Mouse (Mus musculus) midbrain, postnatal 0 days (tissue): ENCODE results near the gene Gimap5. TPM values are rescaled to one million over a fixed set of nuclear protein-coding genes. Genes with fewer than 3 reads are reported as not detected.

Experiments
- ATAC-seq: fragments of 200-750 bp; cut with Nextera tagmentation; 2 replicates; pipeline ENCODE4 v1.8.0; 2017; ENCODE audit warnings: moderate number of reproducible peaks, mild to moderate bottlenecking, moderate TSS enrichment, moderate library complexity; ENCODE audit not compliant: low FRiP score
- DNase-seq: peaks from one replicate; pipeline ENCODE4 v3.0.0-alpha.2; 2015; ENCODE audit warnings: low spot score
- H3K27ac ChIP-seq: fragments of 300-500 bp; sonication (generic); 2 replicates; pipeline ENCODE4 v1.5.1; 2014; ENCODE audit warnings: low read depth, mild to moderate bottlenecking, low read length, mixed read lengths
- H3K27me3 ChIP-seq: fragments of 300-500 bp; sonication (generic); 2 replicates; pipeline ENCODE4 v1.6.1; 2014; ENCODE audit warnings: low read length, control low read depth, mixed read lengths; ENCODE audit not compliant: insufficient read depth
- H3K36me3 ChIP-seq: fragments of 300-500 bp; sonication (generic); 2 replicates; pipeline ENCODE4 v1.6.1; 2014; ENCODE audit warnings: low read length, control low read depth, mixed read lengths; ENCODE audit not compliant: insufficient read depth
- H3K4me1 ChIP-seq: fragments of 300-500 bp; sonication (generic); 2 replicates; pipeline ENCODE4 v1.6.1; 2014; ENCODE audit warnings: mild to moderate bottlenecking, control low read depth, antibody characterized with exemption, low read length, mixed read lengths; ENCODE audit not compliant: insufficient read depth
- H3K4me2 ChIP-seq: fragments of 300-500 bp; sonication (generic); 2 replicates; pipeline ENCODE4 v1.6.1; 2014; ENCODE audit warnings: low read depth, mild to moderate bottlenecking, low read length, mixed read lengths; ENCODE audit not compliant: poor library complexity, severe bottlenecking
- H3K4me3 ChIP-seq: fragments of 300-500 bp; sonication (generic); 2 replicates; pipeline ENCODE4 v1.5.1; 2014; ENCODE audit warnings: low read depth, mild to moderate bottlenecking, low read length, moderate library complexity
- H3K9ac ChIP-seq: fragments of 300-500 bp; sonication (generic); replicated peaks from 2 replicates; pipeline ENCODE4 v1.6.1; 2014; ENCODE audit warnings: mild to moderate bottlenecking, low read length, moderate library complexity, mixed read lengths; ENCODE audit not compliant: poor library complexity, severe bottlenecking
- H3K9me3 ChIP-seq: fragments of 300-500 bp; sonication (generic); 2 replicates; pipeline ENCODE4 v1.6.1; 2016; ENCODE audit warnings: low read length, control low read depth
- CTCF ChIP-seq: IDR thresholded peaks from 2 replicates; pipeline ENCODE4 v1.5.1; 2016; ENCODE audit warnings: antibody characterized with exemption, mild to moderate bottlenecking
- WGBS: fragments of 180-500 bp; shearing (Covaris S2); extraction: QIAGEN DNeasy Blood & Tissue Kit; methylation state at CpG from one replicate; pipeline ENCODE4 v1.1.7; 2014; 5-methylcytosine and 5-hydroxymethylcytosine counted together
- polyA plus RNA-seq: library from polyadenylated mRNA; unstranded; fragments of >200 nt; fragmentation: Nextera tagmentation; extraction: Ambion mirVana; gene quantifications from 2 replicates; pipeline ENCODE4 v1.2.1, GENCODE M21; 2015
- total RNA-seq: library from RNA; depleted of rRNA; stranded (reverse); fragments of >200 nt; gene quantifications from 2 replicates; pipeline ENCODE4 v1.2.3, GENCODE M21; 2014

Gimap5 gene
- total and polyA plus RNA-seq, 2 experiments from 2014 or later, result 0.38 to 1.4 TPM

DNA sequence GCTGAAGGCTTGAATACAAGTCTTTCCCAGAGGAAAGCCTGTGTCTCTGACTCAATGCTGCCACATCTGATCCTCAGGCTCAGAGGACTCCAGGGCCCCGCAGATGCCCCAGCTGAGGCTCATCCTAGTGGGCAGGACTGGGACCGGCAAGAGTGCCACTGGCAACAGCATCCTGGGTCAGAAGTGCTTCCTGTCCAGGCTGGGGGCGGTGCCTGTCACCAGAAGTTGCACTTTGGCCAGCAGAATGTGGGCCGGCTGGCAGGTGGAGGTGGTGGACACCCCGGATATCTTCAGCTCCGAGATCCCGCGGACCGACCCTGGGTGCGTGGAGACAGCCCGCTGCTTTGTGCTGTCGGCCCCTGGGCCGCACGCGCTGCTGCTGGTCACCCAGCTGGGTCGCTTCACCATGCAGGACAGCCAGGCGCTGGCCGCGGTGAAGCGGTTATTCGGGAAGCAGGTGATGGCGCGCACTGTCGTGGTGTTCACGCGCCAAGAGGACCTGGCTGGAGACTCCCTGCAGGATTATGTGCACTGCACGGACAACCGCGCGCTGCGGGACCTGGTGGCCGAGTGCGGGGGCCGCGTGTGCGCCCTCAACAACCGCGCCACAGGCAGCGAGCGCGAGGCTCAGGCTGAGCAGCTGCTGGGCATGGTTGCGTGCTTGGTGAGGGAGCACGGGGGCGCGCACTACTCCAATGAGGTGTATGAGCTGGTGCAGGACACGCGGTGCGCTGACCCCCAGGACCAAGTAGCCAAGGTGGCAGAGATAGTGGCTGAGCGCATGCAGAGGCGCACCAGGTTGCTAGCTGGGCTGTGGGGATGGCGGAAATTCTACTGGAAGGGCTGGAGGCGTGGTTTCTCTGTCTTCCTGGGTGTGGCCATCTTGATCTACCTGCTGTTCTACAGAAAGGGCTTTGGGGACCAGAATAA, 3.3 kb upstream of the Gimap5 start:
- WGBS, result 6% methylated on average over 52 of the region's 52 CpGs
- H3K27me3 ChIP-seq, result no peaks in the 10 kb centered on the region
- H3K9me3 ChIP-seq, result no peaks in the 10 kb centered on the region
- peak overlapping the region; percentile 45 for H3K9ac ChIP-seq
- peak overlapping the region; percentile 73 for H3K4me2 ChIP-seq
- TF ChIP-seq CTCF, result no peak
- H3K36me3 ChIP-seq, result no peaks in the 10 kb centered on the region
- H3K27ac ChIP-seq, result peak overlapping the region; percentile 26; the same call in 1 of the 2 replicates
- DNase-seq, result peak; percentile 12
- ATAC-seq, result peak; percentile 67
- H3K4me1 ChIP-seq, result no peaks in the 10 kb centered on the region
- H3K4me3 ChIP-seq, result peak overlapping the region; percentile 36

DNA sequence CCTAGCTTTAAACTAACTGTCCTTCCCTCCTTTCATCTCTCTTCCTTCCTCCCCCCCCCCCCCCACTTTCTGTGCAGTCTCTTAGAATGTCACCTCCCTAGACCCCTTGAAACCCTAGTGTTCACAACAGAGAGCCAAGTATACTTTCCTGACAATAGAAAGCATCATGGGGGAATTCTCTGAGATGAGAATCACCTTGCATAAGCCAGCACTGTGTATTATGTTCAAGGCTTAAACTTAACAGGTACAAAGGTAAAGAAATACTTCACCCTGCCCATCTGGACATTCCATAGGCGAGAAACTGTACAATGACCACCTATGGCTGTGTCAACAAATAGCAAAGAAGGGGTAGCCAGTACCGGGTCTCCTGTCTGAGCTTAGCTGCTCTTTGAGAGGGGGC, 507 bp upstream of the Gimap5 start:
- no peaks in the 10 kb centered on the region for H3K4me1 ChIP-seq
- no peak for TF ChIP-seq CTCF
- no peaks in the 10 kb centered on the region for H3K27me3 ChIP-seq
- WGBS, result 72% methylated on average over 2 of the region's 2 CpGs
- H3K27ac ChIP-seq, result no peak overlapping the region
- H3K4me3 ChIP-seq, result no peak overlapping the region
- no peaks in the 10 kb centered on the region for H3K9me3 ChIP-seq
- H3K4me2 ChIP-seq, result no peak overlapping the region
- no peak overlapping the region for H3K9ac ChIP-seq
- no peaks in the 10 kb centered on the region for H3K36me3 ChIP-seq
- no peak for ATAC-seq
- no peak for DNase-seq

DNA sequence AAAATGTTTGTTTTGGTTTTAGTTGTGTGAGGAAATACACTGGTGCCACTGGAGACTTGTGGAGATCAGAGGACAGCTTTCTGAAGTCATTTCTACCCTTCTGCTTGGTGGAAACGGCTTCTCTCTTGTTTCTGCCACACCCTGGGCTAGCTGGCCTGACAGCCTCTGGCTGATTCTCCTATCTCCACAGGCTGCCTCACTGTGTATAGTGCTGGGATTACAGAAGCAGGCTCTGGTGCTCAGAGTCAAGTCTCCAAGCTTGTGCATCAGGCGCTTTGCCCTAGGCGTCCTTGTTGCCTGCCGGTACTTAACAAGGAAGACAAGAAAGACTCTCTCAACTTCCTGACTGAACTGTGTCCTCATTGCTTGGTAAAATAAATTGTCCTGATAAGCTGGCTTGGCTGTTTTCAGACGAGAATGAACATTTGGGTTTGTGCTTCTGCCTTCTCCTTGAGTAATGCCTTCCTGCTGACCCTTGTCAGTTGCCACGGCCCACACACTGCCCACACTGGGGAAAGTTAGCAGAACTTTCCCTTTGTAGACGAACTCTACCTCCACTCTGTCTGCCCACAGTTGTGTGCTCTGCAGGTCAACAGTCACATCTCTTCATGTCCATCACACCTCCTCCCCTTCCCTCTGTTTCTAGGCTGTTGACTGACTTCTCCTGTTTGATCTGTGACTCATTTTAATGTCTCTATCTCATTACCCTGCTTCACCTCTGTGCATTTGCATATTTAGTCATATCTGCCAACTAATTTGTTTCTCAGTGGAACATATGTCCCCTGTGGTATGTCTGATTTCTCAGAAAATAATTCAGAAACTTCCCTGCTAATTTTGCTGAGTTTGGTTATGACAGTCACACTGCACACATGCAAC, 1.3 kb downstream of the Gimap5 start:
- H3K36me3 ChIP-seq, result no peaks in the 10 kb centered on the region
- H3K9ac ChIP-seq, result no peak overlapping the region
- no peak for ATAC-seq
- 82% methylated on average over 7 of the region's 7 CpGs for WGBS
- H3K4me1 ChIP-seq, result no peaks in the 10 kb centered on the region
- H3K4me2 ChIP-seq, result no peak overlapping the region
- no peak for DNase-seq
- H3K4me3 ChIP-seq, result no peak overlapping the region
- no peaks in the 10 kb centered on the region for H3K27me3 ChIP-seq
- H3K9me3 ChIP-seq, result no peaks in the 10 kb centered on the region
- no peak overlapping the region for H3K27ac ChIP-seq
- no peak for TF ChIP-seq CTCF

DNA sequence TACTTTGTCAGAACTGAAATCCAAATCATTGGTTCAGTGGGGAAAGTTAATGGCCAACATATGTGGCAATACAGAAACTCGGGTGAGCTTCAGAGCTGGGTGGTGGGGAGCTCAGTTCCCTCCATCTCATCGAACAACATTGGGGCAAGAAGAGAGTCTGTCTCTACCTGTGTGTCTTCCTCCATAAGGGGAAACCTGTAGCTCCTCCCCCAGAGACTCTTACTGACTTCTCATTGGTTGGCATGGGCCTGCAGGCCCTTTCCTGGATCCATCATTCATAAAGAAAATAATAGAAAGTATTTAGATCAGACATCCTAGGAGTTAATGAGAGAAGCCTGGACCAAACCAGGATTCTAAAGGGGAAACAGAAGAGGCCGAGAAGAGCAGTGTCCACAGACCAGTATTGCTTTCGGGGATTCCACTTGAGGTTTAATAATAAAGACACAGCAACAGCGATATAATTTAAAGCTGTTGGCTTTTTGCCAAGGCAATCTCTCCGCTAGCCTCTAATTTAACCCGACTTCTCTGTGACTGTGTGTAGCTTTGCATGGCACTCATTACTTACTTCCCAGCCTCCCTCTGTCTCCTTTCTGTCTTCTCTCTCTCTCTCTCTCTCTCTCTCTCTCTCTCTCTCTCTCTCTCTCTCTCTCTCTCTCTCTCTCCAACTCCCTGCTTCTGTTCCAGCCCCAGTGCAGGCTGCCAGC, 17.7 kb downstream of the Gimap5 start:
- Histone ChIP-seq H3K4me3 (no peak overlapping the region), H3K9me3 (no peaks in the 10 kb centered on the region), H3K36me3 (no peaks in the 10 kb centered on the region), H3K4me2 (no peak overlapping the region), H3K27ac (no peak overlapping the region), H3K9ac (no peak overlapping the region), H3K4me1 (no peaks in the 10 kb centered on the region), H3K27me3 (no peaks in the 10 kb centered on the region)
- WGBS, result 70% methylated on average over 7 of the region's 7 CpGs
- DNase-seq (no peak), ATAC-seq (no peak)
- no peak for TF ChIP-seq CTCF

DNA sequence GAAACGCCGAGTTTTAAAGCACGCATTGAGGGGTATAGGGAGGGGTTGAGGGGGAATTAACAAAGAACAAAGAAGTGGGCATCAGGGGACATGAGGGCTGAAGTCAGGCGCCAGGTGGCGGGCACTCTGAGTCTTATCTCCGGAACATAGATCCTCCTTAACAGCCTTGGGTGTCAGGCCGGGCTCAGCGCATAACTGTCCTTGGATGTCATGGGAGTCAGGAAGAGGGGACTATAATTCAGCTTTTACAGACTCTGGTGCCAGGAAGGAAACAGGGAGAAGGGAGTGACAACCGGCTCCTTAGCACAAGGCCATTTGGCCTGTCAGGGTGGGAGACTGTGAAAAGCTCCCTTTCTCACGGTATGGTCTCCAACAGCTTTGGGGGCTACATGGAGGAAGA, 18.5 kb downstream of the Gimap5 start:
- H3K4me3 ChIP-seq, result no peak overlapping the region
- no peak for ATAC-seq
- no peaks in the 10 kb centered on the region for H3K9me3 ChIP-seq
- no peak for DNase-seq
- 95% methylated on average over 10 of the region's 10 CpGs for WGBS
- no peak overlapping the region for H3K27ac ChIP-seq
- no peak overlapping the region for H3K4me2 ChIP-seq
- TF ChIP-seq CTCF, result no peak
- H3K4me1 ChIP-seq, result no peaks in the 10 kb centered on the region
- H3K9ac ChIP-seq, result no peak overlapping the region
- H3K36me3 ChIP-seq, result no peaks in the 10 kb centered on the region
- no peaks in the 10 kb centered on the region for H3K27me3 ChIP-seq
